Mouse (Mus musculus) heart, postnatal 36 days (tissue): Measurements from ENCODE around the gene 4930432M17Rik. TPM values are rescaled to one million over a fixed set of nuclear protein-coding genes. Genes with fewer than 3 reads are reported as not detected.

Experiments used
- DNase-seq, 2 experiments: peaks; one replicate each; pipeline ENCODE4 v3.0.0; 2021 to 2022
- intact Hi-C: fragments of 180-260 bp; cut with DNase I; formaldehyde crosslinking; loops from one replicate; pipeline ENCODE4 v1.15.1; 2025
- total RNA-seq, 2 experiments: library from RNA; stranded (reverse); gene quantifications; 2 replicates each; pipeline ENCODE4 v1.2.3; 2021

Gene 4930432M17Rik
- total RNA-seq, result not detected

GRCm38 (mm10) chr3:121670462-121670861 lies at the start of gene 4930432M17Rik:
4930432M17Rik (plus strand) TSS chr3:121670762.
- intact Hi-C loops, result no loop called here
- no peak for DNase-seq

GRCm38 (mm10) chr3:121625662-121626061 lies 44.9 kb upstream of the 4930432M17Rik start:
- intact Hi-C loops, result no loop called here
- no peak for DNase-seq

- DNase-seq, result no peak
- intact Hi-C loops, result no loop called here
These were observed 44.3 kb upstream of the 4930432M17Rik start for GRCm38 (mm10) chr3:121626273-121626672.

- no peak for DNase-seq
- intact Hi-C loops, result no loop called here
These were observed 42.3 kb upstream of the 4930432M17Rik start for GRCm38 (mm10) chr3:121628245-121628644.

- DNase-seq, result no peak
- intact Hi-C loops, result no loop called here
These were observed 39.9 kb upstream of the 4930432M17Rik start for GRCm38 (mm10) chr3:121630626-121631025.

- intact Hi-C loops, result loop anchor here (2.0 to 5.0 kb wide), 2 partner anchors 93 to 128 kb away; no protein-coding TSS in a partner anchor
- no peak for DNase-seq
These were observed 35.6 kb upstream of the 4930432M17Rik start for GRCm38 (mm10) chr3:121634963-121635362.

GRCm38 (mm10) chr3:121635505-121635904 lies 35.1 kb upstream of the 4930432M17Rik start:
- DNase-seq, result peak; percentile 64 to 67
- intact Hi-C loops, result loop anchor here (2.0 to 5.0 kb wide), 2 partner anchors 93 to 127 kb away; no protein-coding TSS in a partner anchor

GRCm38 (mm10) chr3:121636315-121636714 lies 34.2 kb upstream of the 4930432M17Rik start:
- peak; percentile 70 to 71 for DNase-seq
- intact Hi-C loops, result loop anchor here (1.0 to 5.0 kb wide), 3 partner anchors 87 to 100 kb away; partner anchors contain the start of gene F3

GRCm38 (mm10) chr3:121636748-121637147 lies 33.8 kb upstream of the 4930432M17Rik start:
- DNase-seq, result peak in 1 of 2 experiments; percentile 22
- intact Hi-C loops, result loop anchor here (1.0 to 5.0 kb wide), 3 partner anchors 87 to 100 kb away; partner anchors contain the start of gene F3

GRCm38 (mm10) chr3:121637792-121638191 lies 32.8 kb upstream of the 4930432M17Rik start:
- no peak for DNase-seq
- intact Hi-C loops, result loop anchor here (5.0 kb wide), 1 partner anchor 95 kb away; no protein-coding TSS in a partner anchor

GRCm38 (mm10) chr3:121638241-121638640 lies 32.3 kb upstream of the 4930432M17Rik start:
- intact Hi-C loops, result loop anchor here (5.0 kb wide), 1 partner anchor 96 kb away; no protein-coding TSS in a partner anchor
- no peak for DNase-seq

- intact Hi-C loops, result loop anchor here (1.0 kb wide), 1 partner anchor 83 kb away; the partner anchor contains the start of gene F3
- DNase-seq, result no peak
These were observed 30.0 kb upstream of the 4930432M17Rik start for GRCm38 (mm10) chr3:121640611-121641010.

GRCm38 (mm10) chr3:121643236-121643635 lies 27.3 kb upstream of the 4930432M17Rik start:
- peak; percentile 55 to 67 for DNase-seq
- intact Hi-C loops, result no loop called here

GRCm38 (mm10) chr3:121645447-121645846 lies 25.1 kb upstream of the 4930432M17Rik start:
- DNase-seq, result no peak
- intact Hi-C loops, result no loop called here

- DNase-seq, result no peak
- intact Hi-C loops, result no loop called here
These were observed 24.1 kb upstream of the 4930432M17Rik start for GRCm38 (mm10) chr3:121646364-121647048.

GRCm38 (mm10) chr3:121648238-121648778 lies 22.3 kb upstream of the 4930432M17Rik start:
- DNase-seq, result no peak
- intact Hi-C loops, result no loop called here

GRCm38 (mm10) chr3:121650052-121650671 lies 20.4 kb upstream of the 4930432M17Rik start:
- intact Hi-C loops, result no loop called here
- DNase-seq, result no peak

GRCm38 (mm10) chr3:121651710-121652109 lies 18.9 kb upstream of the 4930432M17Rik start:
- DNase-seq, result no peak
- intact Hi-C loops, result no loop called here

- intact Hi-C loops, result no loop called here
- DNase-seq, result no peak
These were observed 18.4 kb upstream of the 4930432M17Rik start for GRCm38 (mm10) chr3:121652186-121652585.

GRCm38 (mm10) chr3:121656922-121657321 lies 13.6 kb upstream of the 4930432M17Rik start:
- intact Hi-C loops, result no loop called here
- DNase-seq, result no peak
